Mouse (Mus musculus): Measurements from ENCODE around the gene Nol9.

Gene Nol9

DNA sequence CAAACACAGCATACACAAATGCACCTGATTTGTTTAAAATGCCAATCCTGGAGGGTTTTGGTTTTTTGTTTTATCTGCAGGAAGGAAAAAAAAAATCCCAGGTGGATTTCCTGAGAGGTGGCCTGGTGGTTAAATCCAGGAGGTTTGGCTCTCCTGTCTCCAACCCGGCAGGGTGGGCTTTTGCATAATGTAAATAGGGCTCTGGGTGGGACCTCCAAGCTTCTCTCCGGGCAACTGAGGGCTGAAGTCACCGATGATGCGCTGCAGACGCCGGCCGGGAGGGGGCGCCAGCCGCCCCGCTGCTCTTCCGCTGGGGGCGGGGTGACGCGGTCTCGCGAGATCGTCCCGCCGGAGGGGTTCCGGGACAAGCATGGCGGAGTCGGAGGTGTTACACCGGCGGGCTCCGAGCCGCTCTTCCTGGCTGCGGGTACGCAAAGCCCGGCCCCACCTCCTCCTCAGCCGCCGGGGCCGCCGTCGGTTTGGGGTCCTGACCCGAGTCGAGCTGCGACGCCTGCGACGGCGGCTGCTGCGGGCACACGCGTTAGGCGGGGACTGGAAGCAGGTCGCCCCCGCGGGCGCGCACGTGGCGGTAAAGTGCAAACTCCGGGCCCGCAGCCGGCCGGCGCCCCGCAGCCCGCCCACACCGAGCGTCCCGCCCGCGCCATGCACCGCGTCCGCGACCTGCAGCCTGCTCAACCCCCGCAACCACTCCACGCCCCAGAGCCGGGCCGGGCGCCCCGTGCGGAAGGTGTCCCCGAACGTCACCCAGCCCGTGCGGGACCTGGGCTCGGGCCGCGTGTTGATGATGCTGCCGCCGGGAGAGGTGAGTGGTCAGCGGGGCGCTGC lies at the start of gene Nol9:
Gene Nol9, plus strand, starts transcription at position 337 of the 846 bp plus-strand sequence.
- in situ Hi-C loops (cut with MboI, MseI): no loop called here

DNA sequence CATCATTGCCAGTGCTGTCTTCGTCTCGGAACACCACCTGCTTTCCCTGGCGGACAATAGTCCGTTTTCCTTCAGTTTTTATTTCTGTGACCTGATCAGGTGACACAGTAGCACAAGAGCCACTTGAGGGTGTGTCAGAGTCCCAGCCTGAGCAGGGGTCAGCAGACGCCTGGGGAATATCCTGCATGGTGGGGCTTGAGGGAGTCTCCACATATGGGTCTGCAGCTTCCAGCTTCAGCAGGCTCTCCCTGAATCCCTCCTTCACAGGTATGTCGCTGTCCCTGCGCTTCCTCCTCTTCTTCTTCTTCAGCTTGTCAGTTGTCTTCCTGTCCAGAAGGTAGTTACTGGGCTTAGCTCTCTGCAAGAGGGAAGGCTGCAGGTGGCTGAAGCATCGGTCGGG lies 47.0 kb upstream of the Nol9 start:
- in situ Hi-C loops (cut with MboI, MseI): no loop called here

- in situ Hi-C loops (cut with MboI, MseI): no loop called here
Measured at GRCm38 (mm10) chr4:151993035-151993434, 46.1 kb upstream of the Nol9 start.

GRCm38 (mm10) chr4:151994228-151995171 lies 44.6 kb upstream of the Nol9 start:
- in situ Hi-C loops (cut with MboI, MseI): no loop called here

GRCm38 (mm10) chr4:151995371-151996172 lies 43.5 kb upstream of the Nol9 start:
- in situ Hi-C loops (cut with MboI, MseI): no loop called here

- in situ Hi-C loops (cut with MboI, MseI): no loop called here
Measured at GRCm38 (mm10) chr4:151996173-151996950, 42.8 kb upstream of the Nol9 start, which contains the start of gene Phf13. Phf13 (minus strand) TSS chr4:151996258.

GRCm38 (mm10) chr4:151996951-151997222 lies 42.2 kb upstream of the Nol9 start:
- in situ Hi-C loops (cut with MboI, MseI): no loop called here

DNA sequence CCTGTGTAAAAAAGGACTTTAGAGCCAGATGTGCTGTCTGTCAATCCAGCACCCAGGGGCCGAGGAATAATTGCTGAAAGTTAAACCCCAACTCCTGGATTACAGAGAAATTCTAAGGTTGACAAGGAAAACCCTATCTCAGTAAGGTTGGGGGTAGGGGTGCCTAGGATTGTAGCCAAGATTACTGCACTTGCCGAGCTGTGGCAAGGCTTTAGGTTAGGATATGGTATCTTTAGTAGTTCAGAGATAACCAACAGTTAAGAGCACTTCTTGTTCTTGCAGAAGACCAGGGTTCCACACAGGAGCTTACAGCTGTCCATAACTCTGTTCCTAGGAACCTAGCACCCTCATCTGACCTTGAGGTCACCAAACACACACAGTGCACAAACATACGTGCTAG lies 41.4 kb upstream of the Nol9 start:
- in situ Hi-C loops (cut with MboI, MseI): no loop called here

- in situ Hi-C loops (cut with MboI, MseI): no loop called here
Measured at GRCm38 (mm10) chr4:151999481-151999880, 39.6 kb upstream of the Nol9 start.

GRCm38 (mm10) chr4:152000906-152001305 lies 38.2 kb upstream of the Nol9 start:
- in situ Hi-C loops (cut with MboI, MseI): no loop called here

DNA sequence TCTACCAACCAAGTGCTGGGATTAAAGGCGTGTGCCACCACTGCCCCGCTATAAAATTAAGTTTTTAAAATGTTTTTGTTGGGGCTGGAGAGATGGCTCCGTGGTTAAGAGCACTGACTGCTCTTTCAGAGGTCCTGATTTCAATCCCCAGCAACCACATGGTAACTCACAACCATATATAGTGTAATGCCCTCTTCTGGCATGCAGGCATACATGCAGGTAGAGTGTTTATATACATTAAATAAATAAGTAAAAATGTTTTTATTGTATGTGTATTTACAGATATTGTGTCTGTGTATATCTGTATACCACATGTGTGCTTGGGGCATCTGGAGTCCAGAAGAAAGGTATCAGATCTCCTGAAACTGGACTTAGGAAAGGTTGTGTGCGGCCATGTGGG lies 37.8 kb upstream of the Nol9 start:
- in situ Hi-C loops (cut with MboI, MseI): no loop called here

- in situ Hi-C loops (cut with MboI, MseI): no loop called here
Measured at GRCm38 (mm10) chr4:152002063-152002462, 37.1 kb upstream of the Nol9 start.

DNA sequence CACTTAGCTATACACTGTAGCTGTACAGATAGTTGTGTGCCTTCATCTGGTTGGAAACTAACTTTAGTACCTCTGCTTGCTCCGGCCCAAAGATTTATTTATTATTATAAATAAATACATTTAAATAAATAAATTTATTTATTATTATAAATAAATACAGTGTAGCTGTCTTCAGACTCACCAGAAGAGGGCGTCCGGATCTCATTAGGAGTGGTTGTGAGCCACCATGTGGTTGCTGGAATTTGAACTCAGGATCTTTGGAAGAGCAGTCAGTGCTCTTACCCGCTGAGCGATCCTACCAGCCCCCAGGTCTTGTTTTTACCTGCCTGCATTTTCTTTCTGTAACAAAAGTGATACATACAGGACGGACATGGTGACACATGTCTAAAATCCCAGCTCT lies 33.0 kb upstream of the Nol9 start:
- in situ Hi-C loops (cut with MboI, MseI): no loop called here

- in situ Hi-C loops (cut with MboI, MseI): no loop called here
Measured at GRCm38 (mm10) chr4:152006812-152007211, 32.3 kb upstream of the Nol9 start.

DNA sequence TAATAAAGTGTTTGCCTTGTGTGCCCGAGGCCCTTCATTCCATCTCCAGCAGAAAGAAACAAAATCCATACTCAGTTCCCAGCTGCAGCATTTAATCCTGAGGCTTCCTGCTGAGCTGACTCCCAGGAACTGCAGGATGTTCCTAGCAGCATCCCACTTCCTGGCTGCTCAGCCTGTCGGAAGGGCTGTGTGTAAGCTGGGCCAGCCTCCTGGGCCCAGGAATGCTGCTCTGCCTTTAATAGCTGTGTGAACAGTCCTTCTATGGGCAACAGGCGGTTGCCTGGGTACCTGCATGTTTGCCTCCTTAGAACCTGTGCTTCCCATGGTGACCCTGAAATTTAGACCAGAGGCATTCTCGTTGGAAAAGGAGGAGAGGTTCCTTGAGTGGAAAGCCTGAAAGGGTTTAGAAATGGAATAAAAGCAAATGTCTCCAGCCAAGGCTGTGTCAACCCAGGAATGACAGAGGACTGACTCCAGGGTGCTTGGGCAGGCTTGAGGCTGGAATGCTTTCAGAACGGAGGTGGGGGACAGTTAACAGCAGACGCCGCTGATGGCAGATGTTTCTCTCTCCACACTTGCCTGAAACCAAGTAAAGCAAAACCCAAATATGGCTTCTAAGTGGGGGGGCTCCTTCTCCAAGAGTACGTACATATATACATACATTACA lies 31.5 kb upstream of the Nol9 start:
- in situ Hi-C loops (cut with MboI, MseI): no loop called here

GRCm38 (mm10) chr4:152008148-152008500 lies 31.0 kb upstream of the Nol9 start:
- in situ Hi-C loops (cut with MboI, MseI): no loop called here

DNA sequence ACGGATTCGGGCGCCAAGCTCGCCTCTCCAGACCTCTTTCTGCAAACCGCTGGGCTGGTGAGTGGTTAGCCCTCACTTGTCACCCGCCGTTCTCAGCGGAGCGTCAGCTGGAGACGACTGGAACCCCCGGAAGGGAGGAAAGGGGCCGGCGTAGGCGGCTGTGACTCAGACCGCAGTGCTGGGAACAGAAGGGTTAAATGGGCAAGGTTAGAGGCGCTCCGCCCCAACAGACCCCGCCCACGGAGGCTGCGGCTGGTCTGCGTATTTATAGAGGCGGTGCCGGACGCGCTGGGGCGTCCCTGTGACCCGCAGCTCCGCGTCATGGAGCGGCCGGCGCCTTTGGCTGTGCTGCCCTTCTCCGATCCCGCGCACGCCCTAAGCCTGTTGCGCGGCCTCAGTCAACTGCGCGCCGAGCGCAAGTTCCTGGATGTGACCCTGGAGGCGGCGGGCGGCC lies 30.5 kb upstream of the Nol9 start, which contains the start of gene Klhl21:
Gene Klhl21, plus strand, starts transcription at position 182 of the 454 bp plus-strand sequence.
- in situ Hi-C loops (cut with MboI, MseI): no loop called here

DNA sequence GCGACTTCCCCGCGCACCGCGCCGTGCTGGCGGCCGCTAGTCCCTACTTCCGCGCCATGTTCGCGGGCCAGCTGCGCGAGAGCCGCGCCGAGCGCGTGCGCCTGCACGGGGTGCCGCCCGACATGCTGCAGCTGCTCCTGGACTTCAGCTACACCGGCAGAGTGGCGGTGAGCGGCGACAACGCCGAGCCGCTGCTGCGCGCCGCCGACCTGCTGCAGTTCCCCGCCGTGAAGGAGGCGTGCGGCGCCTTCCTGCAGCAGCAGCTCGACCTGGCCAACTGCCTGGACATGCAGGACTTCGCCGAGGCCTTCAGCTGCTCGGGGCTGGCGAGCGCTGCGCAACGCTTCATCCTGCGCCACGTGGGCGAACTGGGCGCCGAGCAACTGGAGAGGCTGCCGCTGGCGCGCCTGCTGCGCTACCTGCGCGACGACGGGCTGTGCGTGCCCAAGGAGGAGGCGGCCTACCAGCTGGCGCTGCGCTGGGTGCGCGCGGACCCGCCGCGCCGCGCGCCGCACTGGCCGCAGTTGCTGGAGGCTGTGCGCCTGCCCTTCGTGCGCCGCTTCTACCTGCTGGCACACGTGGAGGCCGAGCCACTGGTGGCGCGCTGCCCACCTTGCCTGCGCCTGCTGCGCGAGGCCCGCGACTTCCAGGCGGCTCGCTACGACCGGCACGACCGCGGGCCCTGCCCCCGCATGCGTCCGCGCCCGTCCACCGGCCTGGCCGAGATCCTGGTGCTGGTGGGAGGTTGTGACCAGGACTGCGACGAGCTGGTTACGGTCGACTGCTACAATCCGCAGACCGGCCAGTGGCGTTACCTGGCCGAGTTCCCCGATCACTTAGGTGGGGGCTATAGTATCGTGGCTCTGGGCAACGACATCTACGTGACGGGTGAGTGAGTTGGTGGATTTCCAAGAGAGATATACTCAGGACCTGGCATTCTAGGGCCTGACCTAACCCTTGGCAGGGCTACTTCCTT lies 29.8 kb upstream of the Nol9 start:
- in situ Hi-C loops (cut with MboI, MseI): no loop called here

GRCm38 (mm10) chr4:152010091-152010706 lies 28.9 kb upstream of the Nol9 start:
- in situ Hi-C loops (cut with MboI, MseI): no loop called here

All from T-helper 2 cell (primary cell).